Mouse (Mus musculus) gastrocnemius, postnatal 25 days (tissue): Measurements from ENCODE around the gene Cbx7. TPM values are rescaled to one million over a fixed set of nuclear protein-coding genes. Genes with fewer than 3 reads are reported as not detected.
"Not testable (repeated sequence)": the region's sequence is repeated elsewhere in the genome, so short reads cannot be mapped to it uniquely, and the experiment has no call there.

Source experiments
- DNase-seq: peaks from one replicate; pipeline ENCODE4 v3.0.0; 2022
- total RNA-seq, 2 experiments: library from RNA; stranded (reverse); gene quantifications; 1 replicate in 1 of 2; 2 replicates in 1 of 2; pipeline ENCODE4 v1.2.3; 2021

Cbx7 gene
- total RNA-seq, 2 experiments from 2014 or later: 8.6 to 11.1 TPM

- no peak for DNase-seq
These were observed 23.2 kb downstream of the Cbx7 start for GRCm38 (mm10) chr15:79947681-79948080.

GRCm38 (mm10) chr15:79946790-79947189 is 24.1 kb downstream of the Cbx7 start:
- DNase-seq: no peak

- DNase-seq: peak; percentile 79
These were observed 24.9 kb downstream of the Cbx7 start for GRCm38 (mm10) chr15:79946022-79946421.

- DNase-seq: peak; percentile 64
These were observed 26.0 kb downstream of the Cbx7 start for GRCm38 (mm10) chr15:79944948-79945347.

- DNase-seq: no peak
These were observed 27.3 kb downstream of the Cbx7 start for GRCm38 (mm10) chr15:79943584-79943983.

- no peak for DNase-seq
These were observed 28.4 kb downstream of the Cbx7 start for GRCm38 (mm10) chr15:79942541-79942940.

- DNase-seq: peak; percentile 4
These were observed 30.0 kb downstream of the Cbx7 start for GRCm38 (mm10) chr15:79940932-79941331.

- DNase-seq: no peak
These were observed 31.0 kb downstream of the Cbx7 start for GRCm38 (mm10) chr15:79939913-79940312.

- not testable (repeated sequence) for DNase-seq
These were observed 31.4 kb downstream of the Cbx7 start for GRCm38 (mm10) chr15:79939501-79939900.

GRCm38 (mm10) chr15:79939020-79939419 is 31.9 kb downstream of the Cbx7 start:
- DNase-seq: no peak

- DNase-seq: no peak
These were observed 34.6 kb downstream of the Cbx7 start for GRCm38 (mm10) chr15:79936374-79936751.

- no peak for DNase-seq
These were observed 35.1 kb downstream of the Cbx7 start for GRCm38 (mm10) chr15:79935654-79936373.

- no peak for DNase-seq
These were observed 36.1 kb downstream of the Cbx7 start for GRCm38 (mm10) chr15:79934776-79935175.

GRCm38 (mm10) chr15:79933670-79934514 is 37.0 kb downstream of the Cbx7 start:
- no peak for DNase-seq

GRCm38 (mm10) chr15:79933052-79933669 is 37.8 kb downstream of the Cbx7 start:
- DNase-seq: no peak

GRCm38 (mm10) chr15:79932323-79932987 is 38.5 kb downstream of the Cbx7 start:
- peak; percentile 88 for DNase-seq

- DNase-seq: no peak
These were observed 39.3 kb downstream of the Cbx7 start for GRCm38 (mm10) chr15:79931496-79932141.

- no peak for DNase-seq
These were observed 41.2 kb downstream of the Cbx7 start for GRCm38 (mm10) chr15:79929734-79930133.

GRCm38 (mm10) chr15:79928736-79929135 is 42.2 kb downstream of the Cbx7 start:
- DNase-seq: no peak

GRCm38 (mm10) chr15:79928316-79928715 is 42.6 kb downstream of the Cbx7 start:
- DNase-seq: no peak

GRCm38 (mm10) chr15:79927637-79928122 is 43.2 kb downstream of the Cbx7 start:
- DNase-seq: peak; percentile 95
